ENCODE assay signal across 15 mouse cellular contexts in the genomic region with DNA sequence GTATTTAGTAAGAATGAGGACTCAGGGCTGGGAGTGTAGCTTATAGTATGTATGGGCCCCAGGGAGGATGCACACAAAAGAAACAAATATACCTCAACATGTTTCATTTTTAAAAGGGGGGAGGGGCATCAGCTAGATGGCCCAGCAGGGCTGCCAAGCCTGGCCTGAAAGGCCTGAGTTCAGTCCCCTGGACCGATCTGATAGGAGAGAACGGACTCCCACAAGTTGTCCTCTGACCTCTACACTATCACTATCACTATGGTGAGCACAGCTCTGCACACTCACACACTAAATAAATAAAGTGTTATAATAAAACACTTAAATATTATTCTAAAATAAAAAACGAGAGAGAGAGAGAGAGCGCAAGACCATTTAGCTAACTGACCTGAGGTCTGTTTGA. TPM values are rescaled to one million over a fixed set of nuclear protein-coding genes. Genes with fewer than 3 reads are reported as not detected.
DNase-seq lines count a peak whose midpoint lies in the region; ATAC-seq and TF ChIP-seq lines count a peak whose summit lies in the region.
"Had no signal": no experiment of that assay in that cellular context is flagged by ENCODE, and none has a peak within 500 bp of the region (broad histone marks: within the 10 kb centered on the region; RNA-seq: fewer than 3 reads in every experiment).

No protein-coding gene starts in this region.

- peak; percentile 38; the same call in 1 of the 2 replicates for ATAC-seq in heart, embryonic 16.5 days (replicated peaks; ENCODE audit: extremely low read depth, insufficient read depth, low FRiP score)
- ATAC-seq in lung, postnatal 0 days: peak; percentile 31; the same call in 1 of the 2 replicates
- peak; percentile 63; the same call in 1 of the 2 replicates for ATAC-seq in liver, embryonic 12.5 days
- peak; percentile 58 for ATAC-seq in stomach, postnatal 0 days (ENCODE audit: low FRiP score, low TSS enrichment)
- ATAC-seq: midbrain, embryonic 16.5 days had no signal

- no peak for TF ChIP-seq EP300 in heart, adult 2 months (IDR thresholded peaks at IDR 0.05; ENCODE audit: insufficient read depth, low read depth, low read length)
- TF ChIP-seq EP300 in lung, postnatal 0 days (IDR thresholded peaks at IDR 0.05): no peak
- TF ChIP-seq EP300 in stomach, postnatal 0 days (optimal IDR thresholded peaks at IDR 0.05): no peak

- H3K9me3 ChIP-seq in heart, embryonic 16.5 days (replicated peaks; ENCODE audit: control insufficient read depth, low read length): no peaks in the 10 kb centered on the region
- no peaks in the 10 kb centered on the region for H3K9me3 ChIP-seq in lung, postnatal 0 days (ENCODE audit: low read length)
- H3K9me3 ChIP-seq in liver, embryonic 12.5 days (replicated peaks): no peaks in the 10 kb centered on the region
- H3K9me3 ChIP-seq in stomach, postnatal 0 days (ENCODE audit: control insufficient read depth, low read length): no peaks in the 10 kb centered on the region
- H3K9me3 ChIP-seq: embryonic facial prominence, embryonic 15.5 days; limb, embryonic 13.5 days; neural tube, embryonic 15.5 days had no signal

- H3K4me1 ChIP-seq in heart, embryonic 16.5 days (ENCODE audit: control insufficient read depth, insufficient read depth, low read length): peaks cover 17% of the 10 kb centered on the region
- no peaks in the 10 kb centered on the region for H3K4me1 ChIP-seq in heart, adult 2 months (ENCODE audit: control insufficient read depth, insufficient read depth, low read length)
- H3K4me1 ChIP-seq in lung, postnatal 0 days (ENCODE audit: insufficient read depth, low read depth, low read length): no peaks in the 10 kb centered on the region; the same call in 1 of the 2 replicates
- peaks cover 13% of the 10 kb centered on the region for H3K4me1 ChIP-seq in liver, embryonic 12.5 days
- no peaks in the 10 kb centered on the region for H3K4me1 ChIP-seq in stomach, postnatal 0 days (replicated peaks; ENCODE audit: control insufficient read depth, insufficient read depth)

- no peak for TF ChIP-seq CTCF in heart, adult 2 months (IDR thresholded peaks at IDR 0.05)
- TF ChIP-seq CTCF in lung, postnatal 0 days (IDR thresholded peaks at IDR 0.05): no peak
- TF ChIP-seq CTCF in stomach, postnatal 0 days (IDR thresholded peaks at IDR 0.05; ENCODE audit: low read depth): no peak

- H3K79me2 ChIP-seq in heart, adult 2 months (replicated peaks; ENCODE audit: control insufficient read depth, insufficient read depth, low read length): no peaks in the 10 kb centered on the region

- 38% methylated on average over 4 of the region's 4 CpGs for WGBS in heart, embryonic 16.5 days
- WGBS in heart, adult 2 months: 19% methylated on average over 4 of the region's 4 CpGs
- 27% methylated on average over 4 of the region's 4 CpGs for WGBS in lung, postnatal 0 days
- WGBS in liver, embryonic 12.5 days (ENCODE audit: insufficient replicate concordance): 69% methylated on average over 4 of the region's 4 CpGs
- 29% methylated on average over 4 of the region's 4 CpGs for WGBS in stomach, postnatal 0 days

- no peaks in the 10 kb centered on the region for H3K27me3 ChIP-seq in heart, embryonic 16.5 days (ENCODE audit: control insufficient read depth, insufficient read depth, low read length)
- no peaks in the 10 kb centered on the region for H3K27me3 ChIP-seq in heart, adult 2 months (ENCODE audit: control insufficient read depth, insufficient read depth, low read length)
- no peaks in the 10 kb centered on the region for H3K27me3 ChIP-seq in lung, postnatal 0 days (replicated peaks; ENCODE audit: insufficient read depth, low read length)
- H3K27me3 ChIP-seq in liver, embryonic 12.5 days (replicated peaks): no peaks in the 10 kb centered on the region
- no peaks in the 10 kb centered on the region for H3K27me3 ChIP-seq in stomach, postnatal 0 days (ENCODE audit: control insufficient read depth, insufficient read depth, low read length)
- H3K27me3 ChIP-seq: embryonic facial prominence, embryonic 15.5 days; limb, embryonic 13.5 days; neural tube, embryonic 15.5 days had no signal

- intact Hi-C loops in heart, adult 2 months (cut with DNase I): loop anchor here (2.0 to 10.0 kb wide), 2 partner anchors 26 to 650 kb away; no protein-coding TSS in a partner anchor

- peak overlapping the region; percentile 40; the same call in 1 of the 2 replicates for H3K4me3 ChIP-seq in heart, embryonic 16.5 days (ENCODE audit: low read length)
- no peak overlapping the region for H3K4me3 ChIP-seq in heart, adult 2 months
- H3K4me3 ChIP-seq in lung, postnatal 0 days (ENCODE audit: low read depth, low read length): peak overlapping the region; percentile 28; the same call in 1 of the 2 replicates
- no peak overlapping the region for H3K4me3 ChIP-seq in liver, embryonic 12.5 days
- H3K4me3 ChIP-seq in stomach, postnatal 0 days (ENCODE audit: low read depth, low read length): no peak overlapping the region
- H3K4me3 ChIP-seq: embryonic facial prominence, embryonic 15.5 days; limb, embryonic 13.5 days; neural tube, embryonic 15.5 days had no signal

- peaks cover 3% of the 10 kb centered on the region; the same call in 1 of the 2 replicates for H3K36me3 ChIP-seq in heart, embryonic 16.5 days (ENCODE audit: control insufficient read depth, insufficient read depth)
- H3K36me3 ChIP-seq in heart, adult 2 months (ENCODE audit: control insufficient read depth, insufficient read depth, low read length): no peaks in the 10 kb centered on the region
- no peaks in the 10 kb centered on the region for H3K36me3 ChIP-seq in lung, postnatal 0 days (ENCODE audit: insufficient read depth, low read length)
- H3K36me3 ChIP-seq in liver, embryonic 12.5 days: no peaks in the 10 kb centered on the region
- H3K36me3 ChIP-seq in stomach, postnatal 0 days (ENCODE audit: control insufficient read depth, insufficient read depth, low read length): no peaks in the 10 kb centered on the region
- H3K36me3 ChIP-seq: embryonic facial prominence, embryonic 15.5 days; limb, embryonic 13.5 days; neural tube, embryonic 15.5 days had no signal

- DNase-seq in heart, adult 2 months: no peak
- DNase-seq in lung, postnatal 0 days (ENCODE audit: low spot score): no peak
- no peak for DNase-seq in lung, postnatal 4 days
- no peak for DNase-seq in stomach, postnatal 0 days (ENCODE audit: low spot score)
- no peak for DNase-seq in ovary, postnatal 14 days (ENCODE audit: low spot score)
- DNase-seq in ovary, postnatal 36 days (ENCODE audit: low spot score): no peak
- DNase-seq: cerebellum, adult 9-10 months; right cerebral cortex, postnatal 14 days; thymus, postnatal 4 days had no signal

- TF ChIP-seq POLR2A in heart, adult 2 months (IDR thresholded peaks at IDR 0.05; ENCODE audit: insufficient read depth, low read depth, low read length): no peak

- H3K27ac ChIP-seq in heart, embryonic 16.5 days (ENCODE audit: low read length): 0 out of 2 replicates have a peak overlapping the region, but pooled peaks have one; percentile 37
- H3K27ac ChIP-seq in heart, adult 2 months: no peak overlapping the region
- no peak overlapping the region for H3K27ac ChIP-seq in lung, postnatal 0 days (ENCODE audit: low read length)
- H3K27ac ChIP-seq in liver, embryonic 12.5 days: no peak overlapping the region
- H3K27ac ChIP-seq in stomach, postnatal 0 days (replicated peaks): no peak overlapping the region; the same call in 1 of the 2 replicates
- H3K27ac ChIP-seq: embryonic facial prominence, embryonic 15.5 days; limb, embryonic 13.5 days; neural tube, embryonic 15.5 days had no signal

- H3K4me2 ChIP-seq in heart, embryonic 16.5 days (ENCODE audit: low read depth, low read length): peak overlapping the region; percentile 68
- H3K4me2 ChIP-seq in lung, postnatal 0 days (replicated peaks; ENCODE audit: low read depth, low read length): peak overlapping the region; percentile 42
- H3K4me2 ChIP-seq in liver, embryonic 12.5 days: peak overlapping the region; percentile 59; the same call in 1 of the 2 replicates
- H3K4me2 ChIP-seq in stomach, postnatal 0 days (replicated peaks; ENCODE audit: low read depth): no peak overlapping the region; the same call in 1 of the 2 replicates

- H3K9ac ChIP-seq in heart, embryonic 16.5 days (ENCODE audit: low read length): no peak overlapping the region
- H3K9ac ChIP-seq in heart, adult 2 months (ENCODE audit: low read depth, low read length): no peak overlapping the region
- 0 out of 2 replicates have a peak overlapping the region, but pooled peaks have one; percentile 3 for H3K9ac ChIP-seq in lung, postnatal 0 days (replicated peaks; ENCODE audit: low read depth)
- H3K9ac ChIP-seq in liver, embryonic 12.5 days: no peak overlapping the region
- H3K9ac ChIP-seq in stomach, postnatal 0 days (ENCODE audit: low read length): no peak overlapping the region
- H3K9ac ChIP-seq: embryonic facial prominence, embryonic 15.5 days; limb, embryonic 13.5 days; neural tube, embryonic 15.5 days had no signal

RNA-seq across cellular contexts. Expression of a gene that starts 18.0 kb away (rescaled TPM):
- 5.8 and 8.0 TPM in 2 replicates for polyA plus RNA-seq in heart, embryonic 16.5 days (2015; fragmentation: Nextera tagmentation; extraction: Ambion mirVana)
- total RNA-seq in heart, adult 2 months (2021): 1 to 10 TPM; 4.3 to 5.5 TPM
- polyA plus RNA-seq in heart, adult 2 months (2012; rRNA removed): 4.5 and 5.6 TPM in 2 replicates
- 9.9 and 10.1 TPM in 2 replicates for polyA plus RNA-seq in lung, postnatal 0 days (2015; fragmentation: Nextera tagmentation; extraction: Ambion mirVana)
- polyA plus RNA-seq in liver, embryonic 12.5 days (2016; fragmentation: Nextera tagmentation; extraction: Ambion mirVana): 0.74 and 0.85 TPM in 2 replicates
- 17.1 and 18.2 TPM in 2 replicates for polyA plus RNA-seq in stomach, postnatal 0 days (2015; fragmentation: Nextera tagmentation; extraction: Ambion mirVana)

RNA-seq across cellular contexts. Expression of a gene that starts 25.0 kb away (rescaled TPM):
- polyA plus RNA-seq in heart, embryonic 16.5 days (2015; fragmentation: Nextera tagmentation; extraction: Ambion mirVana): 16.9 and 17.5 TPM in 2 replicates
- 10 to 100 TPM in 1 of 2 experiments, 1 to 10 TPM in 1; 9.9 to 11.5 TPM for total RNA-seq in heart, adult 2 months (2021)
- 10.5 and 13.0 TPM in 2 replicates for polyA plus RNA-seq in heart, adult 2 months (2012; rRNA removed)
- 14.6 and 18.4 TPM in 2 replicates for polyA plus RNA-seq in lung, postnatal 0 days (2015; fragmentation: Nextera tagmentation; extraction: Ambion mirVana)
- 13.5 and 14.1 TPM in 2 replicates for polyA plus RNA-seq in liver, embryonic 12.5 days (2016; fragmentation: Nextera tagmentation; extraction: Ambion mirVana)
- 17.7 and 20.7 TPM in 2 replicates for polyA plus RNA-seq in stomach, postnatal 0 days (2015; fragmentation: Nextera tagmentation; extraction: Ambion mirVana)

RNA-seq across cellular contexts. Expression of a gene that starts 47.6 kb away (rescaled TPM):
- 19.6 and 21.1 TPM in 2 replicates for polyA plus RNA-seq in heart, embryonic 16.5 days (2015; fragmentation: Nextera tagmentation; extraction: Ambion mirVana)
- 10 to 100 TPM; 48.7 to 50.0 TPM for total RNA-seq in heart, adult 2 months (2021)
- 16.5 and 30.6 TPM in 2 replicates for polyA plus RNA-seq in heart, adult 2 months (2012; rRNA removed)
- 17.0 and 18.7 TPM in 2 replicates for polyA plus RNA-seq in lung, postnatal 0 days (2015; fragmentation: Nextera tagmentation; extraction: Ambion mirVana)
- 12.6 and 13.1 TPM in 2 replicates for polyA plus RNA-seq in liver, embryonic 12.5 days (2016; fragmentation: Nextera tagmentation; extraction: Ambion mirVana)
- 12.1 and 12.7 TPM in 2 replicates for polyA plus RNA-seq in stomach, postnatal 0 days (2015; fragmentation: Nextera tagmentation; extraction: Ambion mirVana)

Comparison
In these comparisons a context has a peak if more than half of its experiments do, and no peak if none do; other contexts are left out.
1. H3K4me3 ChIP-seq: peak in heart, embryonic 16.5 days (single experiment) and lung, postnatal 0 days (single experiment); none in heart, adult 2 months (single experiment), liver, embryonic 12.5 days (single experiment) and stomach, postnatal 0 days (single experiment).
2. Peak in every context shown above with its lines, with median percentiles within 50 percentile points of each other: ATAC-seq.